Mouse (Mus musculus): ENCODE results near the gene Adora3. TPM values are rescaled to one million over a fixed set of nuclear protein-coding genes. Genes with fewer than 3 reads are reported as not detected.

Adora3 gene
- polyA plus RNA-seq, 1 experiment from 2014 or later = 0.16 TPM

DNA sequence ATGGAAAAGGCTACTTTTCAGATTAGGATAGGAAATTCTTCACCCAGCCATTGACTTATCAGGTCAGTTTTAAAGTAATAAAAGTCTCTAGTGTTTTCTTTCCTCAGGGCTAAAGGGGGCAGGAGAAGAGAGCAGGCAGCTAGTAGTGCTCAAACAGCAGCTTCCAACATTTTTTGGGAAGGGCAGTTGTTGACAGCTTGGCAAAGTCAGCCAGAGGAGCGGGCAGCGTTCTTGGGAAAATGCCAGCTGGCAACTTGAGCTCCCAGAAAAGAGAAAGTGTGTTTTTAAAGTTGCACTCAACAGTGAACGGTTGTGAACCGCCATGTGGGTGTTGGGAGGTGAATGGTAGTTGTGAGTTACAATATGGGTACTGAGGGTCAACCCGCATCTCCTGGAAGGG lies 64.4 kb downstream of the Adora3 start:
- H3K9ac ChIP-seq (ENCODE audit: low read length) = no peak overlapping the region
- no peaks in the 10 kb centered on the region for H3K36me3 ChIP-seq (ENCODE audit: control insufficient read depth, insufficient read depth, low read length)
- WGBS = 91% methylated on average over 5 of the region's 5 CpGs
- no peak overlapping the region for H3K4me3 ChIP-seq (ENCODE audit: low read depth, low read length)
- H3K4me2 ChIP-seq (ENCODE audit: low read depth, severe bottlenecking) = no peak overlapping the region
- H3K4me1 ChIP-seq (ENCODE audit: control insufficient read depth, insufficient read depth, low read length) = no peaks in the 10 kb centered on the region
- DNase-seq (ENCODE audit: low spot score) = no peak
- H3K9me3 ChIP-seq (ENCODE audit: control insufficient read depth, low read length) = no peaks in the 10 kb centered on the region
- ATAC-seq (ENCODE audit: insufficient number of reproducible peaks, low FRiP score, low TSS enrichment, low read depth) = no peak
- no peaks in the 10 kb centered on the region for H3K27me3 ChIP-seq (ENCODE audit: control insufficient read depth, insufficient read depth, low read length)
- H3K27ac ChIP-seq (replicated peaks; ENCODE audit: low read depth, low read length) = no peak overlapping the region

DNA sequence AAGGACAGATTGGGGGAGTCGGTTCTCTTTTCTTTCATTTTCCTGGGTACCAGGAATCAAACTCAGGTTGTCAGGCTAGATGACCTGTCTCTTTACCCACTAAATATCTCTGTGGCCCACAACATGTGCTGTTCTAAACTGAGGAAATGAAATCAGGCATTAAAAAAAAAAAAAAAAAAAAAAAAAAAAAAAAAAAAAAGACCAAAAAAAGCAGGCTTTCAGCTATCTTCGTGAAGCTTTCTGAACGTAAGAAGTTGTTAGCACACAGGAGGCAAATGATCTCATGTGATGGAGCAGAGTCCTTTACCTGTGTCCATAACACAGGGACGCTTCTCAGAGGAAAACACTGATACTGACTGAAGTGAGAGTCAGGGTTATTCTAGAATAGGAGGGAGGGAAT lies 65.5 kb downstream of the Adora3 start:
- Histone ChIP-seq H3K4me2 (ENCODE audit: low read depth, severe bottlenecking) (no peak overlapping the region), H3K9me3 (ENCODE audit: control insufficient read depth, low read length) (no peaks in the 10 kb centered on the region), H3K4me1 (ENCODE audit: control insufficient read depth, insufficient read depth, low read length) (no peaks in the 10 kb centered on the region), H3K36me3 (ENCODE audit: control insufficient read depth, insufficient read depth, low read length) (peaks cover under 1% of the 10 kb centered on the region; the same call in 1 of the 2 replicates), H3K4me3 (ENCODE audit: low read depth, low read length) (no peak overlapping the region), H3K27ac (replicated peaks; ENCODE audit: low read depth, low read length) (no peak overlapping the region), H3K9ac (ENCODE audit: low read length) (no peak overlapping the region), H3K27me3 (ENCODE audit: control insufficient read depth, insufficient read depth, low read length) (no peaks in the 10 kb centered on the region)
- no peak for ATAC-seq (ENCODE audit: insufficient number of reproducible peaks, low FRiP score, low TSS enrichment, low read depth)
- DNase-seq (ENCODE audit: low spot score) = no peak
- WGBS = 93% methylated on average over 4 of the region's 4 CpGs

DNA sequence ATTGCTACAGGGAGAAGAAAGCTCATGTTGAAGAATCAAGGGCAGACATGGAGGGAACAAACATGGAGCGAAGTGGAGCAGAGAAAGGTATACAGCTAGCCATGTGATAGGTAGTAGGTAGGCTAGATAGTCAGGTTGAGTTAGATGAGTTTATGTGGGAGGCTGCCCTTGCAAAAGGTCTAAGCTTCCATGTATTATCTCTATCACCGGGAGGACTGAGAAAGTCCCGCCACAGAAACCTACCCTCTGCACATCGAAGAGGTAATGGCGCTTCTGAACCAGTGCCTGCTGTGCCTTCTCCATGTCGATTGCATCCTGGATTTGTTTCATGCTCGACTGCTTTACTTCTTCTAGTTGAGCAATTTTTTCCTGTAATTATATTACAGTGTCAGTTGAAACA lies 80.7 kb downstream of the Adora3 start:
- H3K4me3 ChIP-seq (ENCODE audit: low read depth, low read length) = no peak overlapping the region
- ATAC-seq (ENCODE audit: insufficient number of reproducible peaks, low FRiP score, low TSS enrichment, low read depth) (no peak), DNase-seq (ENCODE audit: low spot score) (no peak)
- H3K9ac ChIP-seq (ENCODE audit: low read length) = no peak overlapping the region
- H3K9me3 ChIP-seq (ENCODE audit: control insufficient read depth, low read length) = no peaks in the 10 kb centered on the region
- no peak overlapping the region for H3K4me2 ChIP-seq (ENCODE audit: low read depth, severe bottlenecking)
- WGBS = 96% methylated on average over 7 of the region's 7 CpGs
- no peak overlapping the region for H3K27ac ChIP-seq (replicated peaks; ENCODE audit: low read depth, low read length)
- H3K27me3 ChIP-seq (ENCODE audit: control insufficient read depth, insufficient read depth, low read length) = no peaks in the 10 kb centered on the region
- peaks cover 19% of the 10 kb centered on the region for H3K36me3 ChIP-seq (ENCODE audit: control insufficient read depth, insufficient read depth, low read length)
- H3K4me1 ChIP-seq (ENCODE audit: control insufficient read depth, insufficient read depth, low read length) = no peaks in the 10 kb centered on the region

DNA sequence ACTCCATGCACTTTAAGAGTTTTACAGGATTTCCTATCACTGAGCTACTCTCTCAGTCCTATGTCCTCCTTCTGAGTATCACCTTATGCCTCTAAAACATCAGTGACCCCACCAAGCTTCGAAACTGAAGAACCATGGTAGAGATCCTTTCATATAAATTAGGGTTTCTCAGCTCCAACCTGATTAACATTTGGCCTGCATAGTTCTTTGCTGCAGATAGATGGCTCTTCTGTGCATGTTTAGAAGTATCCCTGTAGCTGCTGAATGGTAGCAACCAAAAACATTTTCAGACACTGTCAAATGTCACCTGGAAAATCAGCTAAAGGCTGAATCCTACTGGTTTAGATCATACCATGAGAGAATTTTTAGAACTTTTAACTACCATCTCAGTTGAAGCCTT lies 86.6 kb downstream of the Adora3 start:
- no peak overlapping the region for H3K9ac ChIP-seq (ENCODE audit: low read length)
- no peaks in the 10 kb centered on the region for H3K9me3 ChIP-seq (ENCODE audit: control insufficient read depth, low read length)
- H3K27ac ChIP-seq (replicated peaks; ENCODE audit: low read depth, low read length) = no peak overlapping the region
- H3K36me3 ChIP-seq (ENCODE audit: control insufficient read depth, insufficient read depth, low read length) = peaks cover 5% of the 10 kb centered on the region; the same call in 1 of the 2 replicates
- 89% methylated on average over 1 of the region's 1 CpGs for WGBS
- no peak overlapping the region for H3K4me3 ChIP-seq (ENCODE audit: low read depth, low read length)
- H3K4me1 ChIP-seq (ENCODE audit: control insufficient read depth, insufficient read depth, low read length) = peaks cover 11% of the 10 kb centered on the region; the same call in 1 of the 2 replicates
- no peak overlapping the region for H3K4me2 ChIP-seq (ENCODE audit: low read depth, severe bottlenecking)
- DNase-seq (ENCODE audit: low spot score) (no peak), ATAC-seq (ENCODE audit: insufficient number of reproducible peaks, low FRiP score, low TSS enrichment, low read depth) (no peak)
- no peaks in the 10 kb centered on the region for H3K27me3 ChIP-seq (ENCODE audit: control insufficient read depth, insufficient read depth, low read length)

DNA sequence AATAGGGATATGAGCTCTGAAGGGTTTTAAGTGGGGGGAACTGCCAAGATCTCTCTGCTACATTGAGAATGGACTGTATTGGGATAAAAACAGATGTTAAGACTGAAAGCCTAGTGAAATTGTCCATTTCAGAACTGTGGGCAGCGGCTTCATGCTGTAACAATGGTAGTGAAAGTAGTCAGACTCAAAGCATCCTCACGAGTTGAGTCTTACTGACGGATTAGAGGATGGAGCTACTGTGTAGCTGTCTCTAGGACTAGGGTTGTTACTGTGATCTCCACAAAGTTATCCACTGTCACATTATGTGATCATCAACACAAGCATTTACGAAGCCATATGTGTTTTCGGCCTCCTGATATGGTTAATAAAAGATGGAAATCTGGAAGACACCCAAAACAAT lies 87.5 kb downstream of the Adora3 start:
- no peak for DNase-seq (ENCODE audit: low spot score)
- Histone ChIP-seq H3K9ac (ENCODE audit: low read length) (peak overlapping the region; percentile 94), H3K36me3 (ENCODE audit: control insufficient read depth, insufficient read depth, low read length) (peaks cover 8% of the 10 kb centered on the region; the same call in 1 of the 2 replicates), H3K27ac (replicated peaks; ENCODE audit: low read depth, low read length) (no peak overlapping the region), H3K4me2 (ENCODE audit: low read depth, severe bottlenecking) (peak overlapping the region; percentile 76), H3K4me3 (ENCODE audit: low read depth, low read length) (peak overlapping the region; percentile 86), H3K27me3 (ENCODE audit: control insufficient read depth, insufficient read depth, low read length) (no peaks in the 10 kb centered on the region), H3K9me3 (ENCODE audit: control insufficient read depth, low read length) (no peaks in the 10 kb centered on the region), H3K4me1 (ENCODE audit: control insufficient read depth, insufficient read depth, low read length) (peaks cover 11% of the 10 kb centered on the region; the same call in 1 of the 2 replicates)
- no peak for ATAC-seq (ENCODE audit: insufficient number of reproducible peaks, low FRiP score, low TSS enrichment, low read depth)
- WGBS = 46% methylated on average over 5 of the region's 5 CpGs

Other genes starting within 250 kb of the Adora3 start
- gene Ddx20, start 183.3 kb upstream of the Adora3 start, polyA plus RNA-seq (2014; fragmentation: Nextera tagmentation; extraction: Ambion mirVana) = 47.8 and 48.3 TPM in 2 replicates
- gene Inka2, start 166.3 kb upstream of the Adora3 start, polyA plus RNA-seq (2014; fragmentation: Nextera tagmentation; extraction: Ambion mirVana) = 0.33 and 0.51 TPM in 2 replicates
- gene Rap1a, start 69.5 kb upstream of the Adora3 start, polyA plus RNA-seq (2014; fragmentation: Nextera tagmentation; extraction: Ambion mirVana) = 72.7 and 78.5 TPM in 2 replicates
- 0.25 TPM in 1 of 2 replicates, not detected in the other for gene Tmigd3, start within 50 bp of the Adora3 start, polyA plus RNA-seq (2014; fragmentation: Nextera tagmentation; extraction: Ambion mirVana)
- 0.60 and 0.68 TPM in 2 replicates for gene I830077J02Rik, start 61.8 kb downstream of the Adora3 start, polyA plus RNA-seq (2014; fragmentation: Nextera tagmentation; extraction: Ambion mirVana)
- 133 and 137 TPM in 2 replicates for gene Wdr77, start 88.5 kb downstream of the Adora3 start, polyA plus RNA-seq (2014; fragmentation: Nextera tagmentation; extraction: Ambion mirVana)
- gene Atp5f1, start 89.2 kb downstream of the Adora3 start, polyA plus RNA-seq (2014; fragmentation: Nextera tagmentation; extraction: Ambion mirVana) = 489 and 505 TPM in 2 replicates
- 2.5 and 2.8 TPM in 2 replicates for gene Ovgp1, start 102.9 kb downstream of the Adora3 start, polyA plus RNA-seq (2014; fragmentation: Nextera tagmentation; extraction: Ambion mirVana)
- gene Pifo, start 143.8 kb downstream of the Adora3 start, polyA plus RNA-seq (2014; fragmentation: Nextera tagmentation; extraction: Ambion mirVana) = not detected in 2 replicates
- gene Chil5, start 162.0 kb downstream of the Adora3 start, polyA plus RNA-seq (2014; fragmentation: Nextera tagmentation; extraction: Ambion mirVana) = not detected in 2 replicates
- not detected in 2 replicates for gene Chia1, start 242.4 kb downstream of the Adora3 start, polyA plus RNA-seq (2014; fragmentation: Nextera tagmentation; extraction: Ambion mirVana)